Mouse (Mus musculus) lung, postnatal 25 days (tissue): ENCODE measurements around the gene Bms1.

Source experiments
- DNase-seq: peaks from one replicate; pipeline ENCODE4 v3.0.0; 2022; ENCODE audit warnings: low spot score

Gene Bms1

GRCm38 (mm10) chr6:118366196-118366595 is 53.1 kb downstream of the Bms1 start:
- DNase-seq = no peak

DNA sequence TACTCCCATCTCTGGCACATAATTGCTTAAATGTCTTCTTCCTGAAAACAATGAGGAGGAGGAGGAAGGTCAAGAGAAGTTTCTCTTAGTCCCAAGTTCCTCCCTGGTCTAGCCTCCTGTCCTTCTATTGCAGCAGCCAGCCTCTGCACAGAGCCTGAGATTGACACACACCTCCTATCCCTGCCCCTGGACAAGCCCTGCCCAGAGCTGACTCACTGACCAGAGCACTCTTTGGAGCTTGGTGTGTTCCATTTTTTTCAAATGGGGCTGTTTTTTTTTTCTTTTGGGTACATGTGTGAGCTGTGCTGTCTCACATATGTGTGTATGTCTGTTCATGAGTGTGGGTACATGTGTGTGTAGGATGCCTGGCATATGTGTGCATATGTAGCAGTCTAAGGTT is 53.5 kb downstream of the Bms1 start:
- DNase-seq = no peak

- DNase-seq = no peak
Measured at GRCm38 (mm10) chr6:118350342-118350741, 68.9 kb downstream of the Bms1 start.

DNA sequence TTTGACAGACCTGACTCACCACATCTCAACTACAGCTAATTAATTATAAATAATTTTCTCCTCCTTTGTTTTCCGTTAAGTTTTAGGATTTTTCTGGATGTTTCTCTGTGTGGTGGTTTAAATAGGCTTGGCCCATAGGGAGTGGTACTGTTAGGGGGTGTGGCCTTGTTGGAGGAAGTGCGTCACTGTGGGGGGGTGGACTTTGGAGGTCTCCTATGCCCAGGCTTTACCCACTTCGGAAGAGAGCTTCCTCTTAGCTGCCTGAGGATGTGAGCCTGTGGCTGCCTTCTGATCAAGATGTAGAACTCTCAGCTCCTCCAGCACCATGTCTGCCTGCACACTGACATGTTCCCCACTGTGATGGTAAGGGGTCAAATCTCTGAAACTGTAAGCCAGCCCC is 71.1 kb downstream of the Bms1 start:
- DNase-seq = no peak

DNA sequence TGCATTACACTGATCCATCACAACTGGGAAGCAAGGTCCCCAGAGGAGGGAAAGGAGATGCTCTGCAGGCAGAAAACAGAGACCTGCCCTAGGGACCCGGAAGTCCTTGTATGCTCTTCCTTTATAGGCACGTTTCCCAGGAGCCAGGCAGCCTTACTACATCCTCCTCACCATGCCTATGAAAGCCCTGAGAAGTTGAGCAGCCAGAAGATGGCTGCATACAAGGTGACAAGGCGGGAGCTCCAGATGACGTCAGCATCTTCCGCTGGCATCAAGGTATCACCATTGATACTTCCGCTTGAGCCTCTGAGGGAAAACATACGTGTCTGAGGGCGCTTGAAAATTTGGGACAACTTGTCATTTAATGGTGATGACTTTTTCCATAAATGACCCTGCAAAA is 72.0 kb downstream of the Bms1 start:
- no peak for DNase-seq

DNA sequence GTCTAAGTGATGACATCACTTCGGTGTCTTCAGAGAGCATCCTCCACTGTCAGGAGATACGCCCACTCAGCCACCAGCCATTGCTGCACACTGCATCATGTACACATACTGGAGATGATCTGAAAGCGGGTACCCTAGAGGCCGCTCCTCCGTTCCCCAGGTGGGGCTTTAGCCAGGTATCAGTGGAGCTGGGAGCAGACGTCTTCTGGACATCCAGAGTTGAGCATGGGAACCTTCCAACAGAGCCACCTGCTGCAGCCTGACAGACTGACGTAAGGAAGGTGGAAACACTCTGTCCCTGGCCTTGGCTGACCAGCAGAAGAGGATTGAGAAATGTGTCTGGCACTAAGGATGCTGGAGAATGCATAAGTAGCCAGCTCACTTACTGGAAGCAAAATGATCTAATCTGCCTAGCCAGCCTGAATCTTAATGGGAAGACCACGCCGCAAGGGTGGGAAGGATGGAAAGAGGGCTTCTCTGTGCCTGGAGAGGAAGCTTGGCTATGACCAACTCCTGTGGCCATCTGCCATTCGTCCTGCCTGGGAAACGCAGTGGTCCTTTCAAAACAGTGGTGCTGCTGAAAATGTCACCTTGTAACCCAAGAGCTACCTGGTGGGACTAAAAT is 77.3 kb downstream of the Bms1 start:
- no peak for DNase-seq

GRCm38 (mm10) chr6:118337660-118338059 is 81.6 kb downstream of the Bms1 start:
- no peak for DNase-seq

- no peak for DNase-seq
Measured at GRCm38 (mm10) chr6:118336541-118337480, 82.5 kb downstream of the Bms1 start.

- DNase-seq = no peak
Measured at GRCm38 (mm10) chr6:118335934-118336450, 83.3 kb downstream of the Bms1 start.

GRCm38 (mm10) chr6:118333861-118334260 is 85.4 kb downstream of the Bms1 start:
- no peak for DNase-seq
